Mouse (Mus musculus): ENCODE results near the gene Lce3b. TPM values are rescaled to one million over a fixed set of nuclear protein-coding genes. Genes with fewer than 3 reads are reported as not detected.

Lce3b gene
- not detected in 2 replicates for total RNA-seq (2014; fragmentation: Nextera tagmentation)
- total RNA-seq (2017): not detected in 2 replicates

GRCm38 (mm10) chr3:92932679-92933078 lies at the start of gene Lce3b:
TSS of gene Lce3b (plus strand) at chr3:92932979.
- ATAC-seq (replicated peaks; ENCODE audit: low FRiP score, low TSS enrichment, poor library complexity, severe bottlenecking): no peak

GRCm38 (mm10) chr3:92894063-92894462 lies 38.7 kb upstream of the Lce3b start:
- ATAC-seq (replicated peaks; ENCODE audit: low FRiP score, low TSS enrichment, poor library complexity, severe bottlenecking): no peak

GRCm38 (mm10) chr3:92894489-92894888 lies 38.3 kb upstream of the Lce3b start:
- no peak for ATAC-seq (replicated peaks; ENCODE audit: low FRiP score, low TSS enrichment, poor library complexity, severe bottlenecking)

GRCm38 (mm10) chr3:92902992-92903391 lies 29.8 kb upstream of the Lce3b start:
- no peak for ATAC-seq (replicated peaks; ENCODE audit: low FRiP score, low TSS enrichment, poor library complexity, severe bottlenecking)

GRCm38 (mm10) chr3:92903640-92904039 lies 29.1 kb upstream of the Lce3b start:
- no peak for ATAC-seq (replicated peaks; ENCODE audit: low FRiP score, low TSS enrichment, poor library complexity, severe bottlenecking)

- ATAC-seq (replicated peaks; ENCODE audit: low FRiP score, low TSS enrichment, poor library complexity, severe bottlenecking): no peak
Observed at GRCm38 (mm10) chr3:92905182-92905581, 27.6 kb upstream of the Lce3b start.

GRCm38 (mm10) chr3:92907571-92907970 lies 25.2 kb upstream of the Lce3b start:
- ATAC-seq (replicated peaks; ENCODE audit: low FRiP score, low TSS enrichment, poor library complexity, severe bottlenecking): no peak

- ATAC-seq (replicated peaks; ENCODE audit: low FRiP score, low TSS enrichment, poor library complexity, severe bottlenecking): no peak
Observed at GRCm38 (mm10) chr3:92920364-92920763, 12.4 kb upstream of the Lce3b start.

- no peak for ATAC-seq (replicated peaks; ENCODE audit: low FRiP score, low TSS enrichment, poor library complexity, severe bottlenecking)
Observed at GRCm38 (mm10) chr3:92926130-92926529, 6.6 kb upstream of the Lce3b start, which contains the start of gene Lce3a. TSS of gene Lce3a (minus strand) at chr3:92926230.

- ATAC-seq (replicated peaks; ENCODE audit: low FRiP score, low TSS enrichment, poor library complexity, severe bottlenecking): no peak
Observed at GRCm38 (mm10) chr3:92944186-92944585, 11.4 kb downstream of the Lce3b start, which contains the start of gene Lce3c. TSS of gene Lce3c (plus strand) at chr3:92944486.

GRCm38 (mm10) chr3:92957090-92957489 lies 24.3 kb downstream of the Lce3b start, which contains the start of gene Lce3d:
TSS of gene Lce3d (plus strand) at chr3:92957390.
- ATAC-seq (replicated peaks; ENCODE audit: low FRiP score, low TSS enrichment, poor library complexity, severe bottlenecking): no peak

- ATAC-seq (replicated peaks; ENCODE audit: low FRiP score, low TSS enrichment, poor library complexity, severe bottlenecking): no peak
Observed at GRCm38 (mm10) chr3:92966761-92967160, 34.0 kb downstream of the Lce3b start, which contains the start of gene Lce3e. TSS of gene Lce3e (plus strand) at chr3:92967061.

GRCm38 (mm10) chr3:92978484-92978883 lies 45.7 kb downstream of the Lce3b start:
- no peak for ATAC-seq (replicated peaks; ENCODE audit: low FRiP score, low TSS enrichment, poor library complexity, severe bottlenecking)

Other genes starting within 250 kb of the Lce3b start
- gene Lce1d, start 245.8 kb upstream of the Lce3b start, total RNA-seq (2014; fragmentation: Nextera tagmentation): not detected in 2 replicates
- gene Lce1d, start 245.8 kb upstream of the Lce3b start, total RNA-seq (2017): not detected in 2 replicates
- gene Lce1e, start 223.9 kb upstream of the Lce3b start, total RNA-seq (2014; fragmentation: Nextera tagmentation): not detected in 2 replicates
- gene Lce1e, start 223.9 kb upstream of the Lce3b start, total RNA-seq (2017): not detected in 2 replicates
- gene Lce1f, start 212.6 kb upstream of the Lce3b start, total RNA-seq (2014; fragmentation: Nextera tagmentation): not detected in 2 replicates
- gene Lce1f, start 212.6 kb upstream of the Lce3b start, total RNA-seq (2017): not detected in 2 replicates
- gene Gm38119, start 193.9 kb upstream of the Lce3b start, total RNA-seq (2014; fragmentation: Nextera tagmentation): not detected in 2 replicates
- not detected in 2 replicates for gene Gm38119, start 193.9 kb upstream of the Lce3b start, total RNA-seq (2017)
- gene Lce1g, start 180.6 kb upstream of the Lce3b start, total RNA-seq (2014; fragmentation: Nextera tagmentation): not detected in 2 replicates
- not detected in 2 replicates for gene Lce1g, start 180.6 kb upstream of the Lce3b start, total RNA-seq (2017)
- not detected in 2 replicates for gene Lce1h, start 167.9 kb upstream of the Lce3b start, total RNA-seq (2014; fragmentation: Nextera tagmentation)
- gene Lce1h, start 167.9 kb upstream of the Lce3b start, total RNA-seq (2017): not detected in 2 replicates
- not detected in 2 replicates for gene Lce1i, start 154.1 kb upstream of the Lce3b start, total RNA-seq (2014; fragmentation: Nextera tagmentation)
- gene Lce1i, start 154.1 kb upstream of the Lce3b start, total RNA-seq (2017): not detected in 2 replicates
- gene Lce1j, start 142.5 kb upstream of the Lce3b start, total RNA-seq (2014; fragmentation: Nextera tagmentation): not detected in 2 replicates
- gene Lce1j, start 142.5 kb upstream of the Lce3b start, total RNA-seq (2017): not detected in 2 replicates
- not detected in 2 replicates for gene Lce1k, start 125.1 kb upstream of the Lce3b start, total RNA-seq (2014; fragmentation: Nextera tagmentation)
- gene Lce1k, start 125.1 kb upstream of the Lce3b start, total RNA-seq (2017): not detected in 2 replicates
- gene Kprp, start 105.7 kb upstream of the Lce3b start, total RNA-seq (2014; fragmentation: Nextera tagmentation): not detected in 2 replicates
- gene Kprp, start 105.7 kb upstream of the Lce3b start, total RNA-seq (2017): not detected in 2 replicates
- not detected in 2 replicates for gene Lce1l, start 81.7 kb upstream of the Lce3b start, total RNA-seq (2014; fragmentation: Nextera tagmentation)
- not detected in 2 replicates for gene Lce1l, start 81.7 kb upstream of the Lce3b start, total RNA-seq (2017)
- not detected in 2 replicates for gene 2310050C09Rik, start 62.8 kb upstream of the Lce3b start, total RNA-seq (2014; fragmentation: Nextera tagmentation)
- gene 2310050C09Rik, start 62.8 kb upstream of the Lce3b start, total RNA-seq (2017): not detected in 2 replicates
- gene Lce3a, start 6.7 kb upstream of the Lce3b start, total RNA-seq (2014; fragmentation: Nextera tagmentation): not detected in 2 replicates
- not detected in 2 replicates for gene Lce3a, start 6.7 kb upstream of the Lce3b start, total RNA-seq (2017)
- not detected in 2 replicates for gene Lce3c, start 11.5 kb downstream of the Lce3b start, total RNA-seq (2014; fragmentation: Nextera tagmentation)
- not detected in 2 replicates for gene Lce3c, start 11.5 kb downstream of the Lce3b start, total RNA-seq (2017)
- gene Lce3d, start 24.4 kb downstream of the Lce3b start, total RNA-seq (2014; fragmentation: Nextera tagmentation): not detected in 2 replicates
- gene Lce3d, start 24.4 kb downstream of the Lce3b start, total RNA-seq (2017): not detected in 2 replicates
- not detected in 2 replicates for gene Lce3e, start 34.1 kb downstream of the Lce3b start, total RNA-seq (2014; fragmentation: Nextera tagmentation)
- not detected in 2 replicates for gene Lce3e, start 34.1 kb downstream of the Lce3b start, total RNA-seq (2017)
- gene Lce3f, start 59.2 kb downstream of the Lce3b start, total RNA-seq (2014; fragmentation: Nextera tagmentation): not detected in 2 replicates
- gene Lce3f, start 59.2 kb downstream of the Lce3b start, total RNA-seq (2017): not detected in 2 replicates
- not detected in 2 replicates for gene Crct1, start 82.7 kb downstream of the Lce3b start, total RNA-seq (2014; fragmentation: Nextera tagmentation)
- not detected in 2 replicates for gene Crct1, start 82.7 kb downstream of the Lce3b start, total RNA-seq (2017)
- not detected in 2 replicates for gene Lce1m, start 86.1 kb downstream of the Lce3b start, total RNA-seq (2014; fragmentation: Nextera tagmentation)
- gene Lce1m, start 86.1 kb downstream of the Lce3b start, total RNA-seq (2017): not detected in 2 replicates
- gene Gm4858, start 135.8 kb downstream of the Lce3b start, total RNA-seq (2014; fragmentation: Nextera tagmentation): not detected in 2 replicates
- gene Gm4858, start 135.8 kb downstream of the Lce3b start, total RNA-seq (2017): not detected in 2 replicates
- gene Crnn, start 211.8 kb downstream of the Lce3b start, total RNA-seq (2014; fragmentation: Nextera tagmentation): not detected in 2 replicates
- not detected in 2 replicates for gene Crnn, start 211.8 kb downstream of the Lce3b start, total RNA-seq (2017)

All from megakaryocyte-erythroid progenitor cell, adult 5-6 weeks (primary cell).